Mouse (Mus musculus): ENCODE data around the gene Edaradd.

DNA sequence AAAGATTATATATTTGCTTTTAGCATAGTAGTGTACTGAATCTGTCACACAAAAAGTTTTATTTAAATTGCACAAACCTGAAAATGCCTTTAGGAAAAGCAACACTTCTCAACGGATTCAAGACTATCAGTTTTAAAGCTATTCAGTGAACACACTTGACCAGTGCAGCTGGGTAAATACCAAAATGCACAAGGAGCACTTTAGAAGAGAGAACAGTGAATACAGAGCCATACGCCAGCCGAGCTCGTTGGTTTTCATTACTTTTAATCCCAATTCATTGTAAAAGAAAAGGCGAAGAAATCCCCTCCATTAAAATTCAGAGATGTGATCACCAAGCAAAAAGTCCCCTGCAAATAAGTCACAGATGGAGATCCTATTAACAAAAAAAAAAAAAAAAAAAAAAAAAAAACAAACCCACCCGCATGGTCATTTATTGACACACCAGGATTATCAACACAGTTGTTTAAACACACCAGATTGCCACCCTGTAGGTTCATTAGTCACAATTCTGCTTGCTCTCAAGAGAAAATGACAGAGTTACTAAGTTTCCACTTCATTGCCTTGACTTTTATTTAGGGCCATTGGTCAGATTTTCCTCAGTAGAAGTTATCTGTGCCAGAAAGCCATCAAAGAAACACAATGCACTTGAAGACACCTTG, 39.4 kb upstream of the Edaradd start:
- TF ChIP-seq GATA1 (IDR thresholded peaks at IDR 0.05; ENCODE audit: borderline replicate concordance, low read length) (no peak), FLI1 (IDR thresholded peaks at IDR 0.05; ENCODE audit: low read length) (no peak)

Measured in megakaryocyte, embryonic 14.5 days (primary cell).